Mouse (Mus musculus) large intestine, adult 2 months (tissue): ENCODE results near the gene Hoxa11. TPM values are rescaled to one million over a fixed set of nuclear protein-coding genes. Genes with fewer than 3 reads are reported as not detected.

Experiments used
- DNase-seq: peaks from one replicate; pipeline ENCODE4 v3.0.0-alpha.2; 2012; ENCODE audit warnings: low read depth, low spot score
- WGBS: fragments of 180-500 bp; shearing (Covaris S2); methylation state at CpG from one replicate; pipeline ENCODE4 v1.1.7; 2018; 5-methylcytosine and 5-hydroxymethylcytosine counted together
- polyA plus RNA-seq: library from polyadenylated mRNA; depleted of rRNA; stranded (reverse); fragments of >200 nt; gene quantifications from 2 replicates; pipeline ENCODE4 v1.2.3, GENCODE M21; 2012

Gene Hoxa11
- polyA plus RNA-seq, 1 experiment, result not detected

DNA sequence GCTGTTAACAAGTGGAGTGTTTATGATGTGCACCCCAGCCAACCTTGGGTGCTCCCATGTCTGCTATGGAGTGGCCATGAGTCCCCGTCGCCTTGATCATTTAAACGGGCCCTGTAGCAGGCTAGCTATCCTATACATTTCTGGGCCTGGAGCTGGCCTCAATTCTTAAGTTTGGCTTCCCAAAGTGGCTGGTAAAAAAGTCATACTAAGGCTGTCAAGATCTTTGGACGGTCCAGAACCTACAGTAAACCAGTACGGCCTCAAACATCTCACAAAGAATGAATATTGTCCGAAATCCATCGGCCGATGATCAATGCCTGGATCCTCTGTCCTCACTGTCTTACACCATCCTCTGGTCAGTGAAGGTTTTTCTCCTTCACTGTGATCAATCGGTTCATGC is 10.3 kb downstream of the Hoxa11 start:
- no peak for DNase-seq
- WGBS, result 33% methylated on average over 9 of the region's 9 CpGs

DNA sequence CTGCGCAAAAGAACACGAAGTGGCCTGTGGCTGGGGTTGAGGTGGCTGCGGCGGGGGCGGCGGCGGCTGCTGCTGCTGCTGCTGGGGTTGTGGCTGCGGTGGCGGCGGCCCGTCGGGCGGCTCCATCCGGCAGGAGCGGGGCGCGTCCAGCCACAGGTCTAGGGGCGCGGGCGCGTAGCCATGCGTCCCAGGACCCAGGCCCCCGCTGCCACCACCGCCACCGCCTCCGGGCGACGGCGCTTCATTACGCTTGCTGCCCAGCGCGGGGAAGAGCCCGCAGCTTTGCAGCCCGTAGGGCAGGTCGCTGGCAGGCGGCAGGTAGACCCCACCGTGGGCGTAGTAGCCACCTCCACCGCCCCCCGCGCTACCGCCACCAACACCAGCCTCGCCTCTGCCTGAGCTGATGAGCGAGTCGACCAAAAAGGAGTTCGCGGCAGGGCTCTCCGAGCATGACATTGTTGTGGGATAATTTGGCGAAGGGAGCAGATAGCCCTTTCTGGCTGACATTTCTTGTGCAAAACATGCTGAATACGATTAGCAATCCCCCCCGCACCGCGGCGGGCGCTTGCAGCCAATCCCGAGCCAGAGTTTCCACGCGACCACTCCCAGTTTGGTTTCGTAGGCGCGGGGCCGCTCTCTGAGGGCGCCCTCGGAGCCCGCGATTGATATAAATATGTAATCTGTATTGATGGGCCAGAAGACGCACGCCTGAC is 11.0 kb downstream of the Hoxa11 start:
- WGBS, result 2% methylated on average over 67 of the region's 68 CpGs
- DNase-seq, result no peak

DNA sequence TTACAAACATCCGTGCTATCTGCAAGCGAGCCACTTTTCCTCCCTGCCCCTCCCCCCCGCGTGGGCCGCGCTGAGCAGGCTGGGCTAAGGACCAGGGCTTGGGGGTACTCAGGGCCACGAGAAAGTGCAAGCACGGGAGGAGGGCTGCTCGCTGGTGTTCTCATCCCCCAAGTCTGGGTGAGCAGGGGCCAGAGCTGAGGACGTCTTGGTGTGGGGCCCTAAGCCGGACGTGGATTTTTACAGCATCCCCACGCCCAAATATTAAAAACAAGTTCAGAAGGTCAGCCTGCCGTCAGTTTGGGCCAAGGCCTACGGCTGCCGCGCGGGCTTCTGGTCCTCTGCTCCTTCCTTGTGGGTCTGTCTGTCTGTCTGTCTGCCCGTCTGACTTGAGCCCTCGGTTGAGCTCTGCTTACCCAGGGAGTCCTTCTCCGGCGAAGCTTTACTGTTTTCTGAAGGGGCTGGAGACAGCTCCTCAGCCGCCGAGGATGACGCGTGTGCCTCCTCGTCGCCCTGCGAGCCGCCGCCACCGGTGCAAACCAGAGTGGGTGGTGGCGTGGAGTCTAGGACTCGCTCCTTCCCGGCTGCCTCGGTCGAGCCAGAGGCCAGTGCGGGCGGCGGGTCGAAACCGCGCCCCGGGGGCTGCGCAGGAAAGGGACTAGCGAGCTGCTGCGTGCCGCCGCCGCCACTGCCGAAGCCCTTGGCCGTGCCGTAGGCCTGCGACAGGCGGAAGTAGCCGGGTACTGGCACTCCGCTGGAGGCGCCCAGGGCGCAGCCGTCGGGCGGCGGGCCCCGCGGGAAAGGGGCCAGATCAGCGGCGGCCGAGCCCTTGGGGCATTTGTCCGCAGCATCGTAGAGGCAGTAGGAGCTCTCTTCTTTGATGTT is 11.8 kb downstream of the Hoxa11 start:
- DNase-seq, result no peak
- 3% methylated on average over 70 of the region's 70 CpGs for WGBS

DNA sequence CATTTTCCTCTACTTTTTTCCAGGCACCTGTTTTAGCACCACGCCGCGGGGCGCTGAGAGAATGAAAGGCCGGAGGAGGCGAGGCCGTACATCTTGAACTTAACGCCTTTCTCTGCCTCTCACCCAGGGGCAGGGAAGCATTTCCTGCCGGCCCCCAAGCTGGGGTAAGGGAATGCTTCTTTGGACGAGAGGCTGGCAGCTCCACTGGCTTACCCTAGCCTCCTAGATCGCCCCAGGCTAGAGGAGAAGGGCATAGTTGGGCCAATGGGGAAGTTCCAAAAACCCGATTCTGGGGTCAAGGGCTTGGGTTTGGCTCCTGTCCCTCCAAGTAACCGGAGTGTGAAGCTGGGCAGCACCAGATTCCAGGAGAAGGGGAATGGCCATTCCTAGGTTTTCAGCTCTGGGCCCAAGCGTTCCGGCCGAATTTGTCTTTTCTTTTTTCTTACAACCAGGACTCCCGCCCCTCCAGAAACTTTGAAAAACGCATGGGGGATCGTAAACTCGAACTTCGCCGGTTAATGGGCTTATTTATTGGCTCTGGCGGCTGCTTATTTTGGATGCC is 12.5 kb downstream of the Hoxa11 start:
- DNase-seq, result no peak
- 5% methylated on average over 23 of the region's 23 CpGs for WGBS

DNA sequence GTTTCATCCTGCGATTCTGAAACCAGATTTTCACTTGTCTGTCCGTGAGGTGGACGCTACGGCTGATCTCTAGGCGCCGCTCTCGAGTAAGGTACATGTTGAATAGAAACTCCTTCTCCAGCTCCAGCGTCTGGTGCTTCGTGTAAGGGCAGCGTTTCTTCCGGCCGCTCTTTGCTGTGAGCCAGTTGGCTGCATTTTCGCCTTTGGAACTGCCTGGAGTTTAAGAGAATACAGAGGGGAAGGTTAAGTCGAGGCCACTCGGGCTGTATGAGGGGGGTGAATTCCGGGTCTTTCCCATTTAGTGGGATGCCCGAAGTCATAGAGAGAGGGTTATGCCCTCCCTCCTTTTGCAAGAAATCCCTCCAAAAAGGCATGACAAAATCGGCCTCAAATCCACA is 13.0 kb downstream of the Hoxa11 start:
- WGBS, result under 1% methylated on average over 18 of the region's 18 CpGs

DNA sequence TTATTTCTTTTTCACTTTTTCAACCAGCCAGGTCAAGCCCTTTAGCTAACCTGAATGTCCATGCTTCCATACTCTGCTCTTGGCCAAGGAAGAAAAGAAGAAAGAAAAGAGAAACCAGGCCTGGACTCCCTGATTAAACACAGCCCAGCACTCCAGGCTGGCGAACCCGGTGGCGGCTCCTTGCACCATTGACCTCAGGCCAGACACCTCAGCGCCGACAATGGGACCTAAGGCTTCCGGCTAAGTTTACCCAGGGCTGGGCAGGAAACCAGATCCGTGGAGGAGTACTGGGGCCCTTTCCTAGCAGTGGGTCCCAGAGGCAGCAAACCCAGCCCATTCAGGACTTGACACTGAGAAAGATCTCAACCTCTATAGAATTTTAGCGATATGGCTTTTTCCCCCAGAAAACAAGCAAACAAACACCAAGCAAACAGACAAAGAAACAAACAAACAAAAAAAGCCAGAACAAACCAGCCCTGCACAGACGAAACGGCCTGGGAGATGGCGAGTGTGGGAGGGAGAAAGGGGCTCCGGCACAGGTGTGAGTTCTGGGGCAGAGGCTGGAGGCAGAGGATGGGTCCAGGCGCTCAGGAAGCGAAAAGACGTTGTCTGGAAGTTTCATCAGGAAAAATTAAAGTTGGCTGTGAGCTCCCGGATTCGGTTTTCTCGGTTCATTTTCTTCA is 13.6 kb downstream of the Hoxa11 start:
- DNase-seq, result no peak
- 4% methylated on average over 18 of the region's 18 CpGs for WGBS

More for the DNA sequence above, 13.0 kb downstream of the Hoxa11 start:
- no peak for DNase-seq

DNA sequence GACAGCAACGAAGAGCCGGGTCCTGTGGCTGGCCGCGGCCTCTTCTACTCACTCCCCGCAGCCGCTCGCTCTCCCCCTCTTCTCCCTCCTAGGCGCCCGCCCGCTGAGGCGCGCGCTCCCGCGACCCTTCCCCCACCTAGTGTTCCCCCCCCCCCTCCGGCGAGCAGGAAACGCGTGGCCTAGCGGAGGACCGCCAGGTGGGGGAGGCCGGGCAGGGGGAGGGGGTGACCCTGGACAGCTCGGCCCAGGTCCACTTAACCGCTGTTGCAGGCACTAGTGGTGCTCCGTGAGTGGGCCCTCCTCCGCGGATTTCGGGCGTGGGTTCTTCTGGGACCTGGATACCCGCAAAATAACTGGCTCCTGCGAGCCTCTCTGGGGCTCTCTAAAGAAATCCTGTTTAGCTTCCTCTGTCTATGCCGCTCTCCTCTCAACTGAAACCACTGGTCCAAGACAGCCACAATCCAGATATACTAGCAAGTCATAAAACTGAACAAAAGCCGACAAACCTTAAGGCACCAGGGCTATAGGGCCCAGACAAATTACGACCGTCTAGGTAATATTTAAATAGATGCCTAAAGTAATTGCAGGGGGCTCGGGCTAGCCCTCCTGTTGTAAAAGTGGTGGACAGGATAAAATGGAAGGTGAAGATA is 15.0 kb downstream of the Hoxa11 start, which contains the start of gene Hoxa9:
Gene Hoxa9, minus strand, starts transcription at position 574 of the 650 bp plus-strand sequence.
- no peak for DNase-seq
- 1% methylated on average over 32 of the region's 36 CpGs for WGBS

DNA sequence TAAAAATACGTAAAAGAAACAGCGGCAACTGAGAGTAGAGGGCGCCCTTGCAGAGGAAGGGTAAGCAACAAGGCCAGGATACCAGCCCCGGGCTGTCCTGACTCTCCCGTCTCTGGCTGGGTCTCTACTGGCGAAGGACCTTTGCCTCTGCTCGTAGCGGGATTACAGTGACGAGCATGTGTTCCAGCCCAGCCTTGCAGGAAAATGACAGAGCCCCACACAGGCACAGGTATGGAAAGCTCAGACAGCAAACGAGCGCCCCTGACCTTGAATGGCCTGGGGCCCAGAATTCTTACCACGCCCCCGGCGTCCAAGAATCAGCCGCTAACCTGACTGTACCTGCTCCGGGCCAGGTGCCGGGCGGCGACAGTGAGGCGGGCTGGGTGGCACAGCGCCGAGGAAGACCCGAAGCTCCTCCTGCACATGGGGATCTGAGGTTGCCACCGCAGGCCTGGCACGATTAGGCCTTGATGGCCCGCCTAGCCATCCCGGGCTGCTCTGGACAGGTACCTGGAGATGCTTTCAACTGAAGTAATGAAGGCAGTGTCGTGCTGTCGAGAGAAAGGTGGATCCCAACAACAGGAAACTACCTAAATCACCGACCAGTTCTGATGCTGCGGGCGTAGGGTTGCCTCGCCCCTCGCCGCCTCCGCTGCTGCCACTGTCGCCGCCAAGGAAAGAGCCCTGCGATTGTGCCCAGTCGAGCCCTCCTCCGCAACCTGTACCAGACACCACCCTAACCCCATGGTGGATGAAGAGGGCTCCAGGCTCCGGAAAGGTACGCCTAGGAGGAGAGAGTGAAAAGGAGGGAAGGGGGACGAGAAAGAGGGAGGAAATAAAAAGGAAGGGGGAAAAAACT is 15.8 kb downstream of the Hoxa11 start:
- 4% methylated on average over 44 of the region's 44 CpGs for WGBS
- DNase-seq, result no peak

DNA sequence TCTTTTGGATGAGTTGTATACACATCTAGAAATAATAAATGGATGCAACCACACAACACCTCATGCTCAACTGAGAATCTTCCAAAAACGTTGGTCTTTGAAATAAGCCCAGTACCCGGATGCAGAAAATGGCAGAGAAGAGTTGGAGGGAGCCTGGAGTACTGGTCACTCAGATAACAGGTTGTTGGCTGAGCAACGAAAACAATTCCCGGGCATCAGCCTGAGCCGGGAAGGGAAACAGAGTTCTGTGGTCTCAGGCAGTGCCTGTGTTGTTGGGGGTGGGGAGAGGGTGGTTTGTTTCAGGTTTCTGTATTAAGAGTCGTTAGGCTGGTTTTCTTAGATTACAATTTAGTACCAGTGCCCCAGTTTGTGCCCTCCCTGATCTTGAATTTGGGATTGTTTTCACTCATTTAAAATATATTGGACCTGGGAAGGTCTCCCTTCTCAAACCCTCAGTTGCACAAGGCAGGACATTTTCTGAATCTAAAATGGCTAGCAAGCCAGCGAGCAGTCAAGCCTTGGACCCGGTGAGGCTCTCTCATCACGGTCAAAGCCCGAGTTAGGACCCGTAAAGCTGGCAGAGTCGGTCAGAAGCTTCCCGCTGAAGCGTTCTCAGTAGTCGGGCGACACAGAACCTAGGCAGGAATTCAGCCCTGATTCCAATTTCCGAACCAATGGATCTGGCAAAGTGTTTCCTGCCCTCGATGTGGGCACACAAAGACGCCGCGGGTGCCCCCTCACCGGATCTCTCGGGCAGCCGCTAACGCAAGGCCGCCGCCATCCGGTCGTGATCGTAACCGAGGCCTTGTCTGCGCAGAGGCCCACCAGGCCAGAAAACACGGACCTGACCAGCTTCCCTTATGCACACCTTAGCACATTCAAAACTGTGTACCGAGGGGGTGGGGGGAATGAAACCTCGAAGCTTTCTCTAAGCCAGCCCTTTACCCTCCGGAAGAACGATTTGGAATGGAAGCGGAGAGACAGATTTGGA is 16.8 kb downstream of the Hoxa11 start:
- 2% methylated on average over 38 of the region's 38 CpGs for WGBS
- no peak for DNase-seq

DNA sequence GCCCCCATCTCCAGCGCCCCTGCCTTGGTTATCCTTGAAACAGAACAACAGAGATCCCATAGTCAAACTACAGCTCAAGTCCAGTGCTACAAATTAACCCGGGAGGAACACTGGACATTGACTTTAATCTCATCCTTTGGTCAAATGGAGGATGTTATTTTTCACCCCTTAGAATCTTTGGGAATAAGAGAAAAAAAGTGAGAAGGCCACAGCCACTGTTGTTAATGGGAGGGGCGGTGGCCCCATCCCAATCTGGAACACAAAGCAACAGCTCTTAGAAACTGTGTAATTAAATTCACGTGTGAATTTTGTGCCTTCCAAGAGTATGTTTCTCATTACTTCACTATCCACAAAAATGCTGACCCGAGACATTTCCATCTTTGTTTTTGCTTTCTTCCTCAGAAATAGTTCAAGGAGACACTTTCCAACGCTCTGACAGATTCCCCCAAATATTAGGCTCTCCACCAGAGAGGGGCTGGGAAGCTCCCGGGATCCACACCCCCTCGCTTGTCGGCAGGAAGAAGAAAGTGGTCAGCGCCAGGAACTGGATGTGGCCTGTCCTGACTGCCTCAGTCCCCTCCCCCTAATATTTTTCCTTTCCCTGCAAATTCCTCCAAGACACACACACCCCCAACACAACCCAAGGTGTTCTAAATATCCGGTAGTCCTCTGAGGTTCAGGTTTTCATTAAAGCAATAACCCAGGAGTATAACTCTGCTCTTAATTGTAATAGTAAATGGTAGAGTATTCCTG is 18.0 kb downstream of the Hoxa11 start:
- no peak for DNase-seq
- 14% methylated on average over 11 of the region's 11 CpGs for WGBS

DNA sequence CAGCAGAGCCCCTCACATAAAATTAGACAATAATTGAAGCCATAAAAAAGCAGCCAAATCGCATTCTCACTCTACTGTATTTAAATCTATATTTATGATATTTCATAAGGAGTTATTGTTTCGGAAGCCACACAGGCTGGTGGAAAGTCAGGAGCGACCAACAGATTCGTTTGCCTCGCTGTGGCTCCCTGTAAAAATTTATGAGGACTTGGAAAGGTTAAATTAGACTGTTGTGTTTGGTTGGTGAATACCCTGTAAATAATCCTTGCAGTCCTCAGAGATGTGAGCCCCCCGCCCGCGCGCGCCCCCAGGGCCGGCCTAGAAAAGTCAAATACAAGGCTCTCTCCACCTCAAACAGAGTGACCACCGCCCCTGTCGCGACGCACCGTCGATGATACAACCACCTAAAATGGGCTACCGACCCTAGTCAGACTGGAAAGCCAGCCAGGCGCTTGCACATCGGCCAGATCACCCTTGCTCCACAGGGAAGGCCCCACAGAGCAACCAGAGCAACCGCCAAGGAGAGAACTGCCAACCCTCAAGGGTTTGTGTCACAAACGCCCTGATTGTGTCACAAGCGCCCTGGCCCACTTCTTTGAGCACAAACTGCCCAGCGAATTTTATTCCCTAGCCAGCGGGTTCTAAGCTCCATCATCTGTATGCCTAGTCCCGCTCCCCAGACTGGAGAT is 18.9 kb downstream of the Hoxa11 start:
- DNase-seq, result no peak
- WGBS, result 7% methylated on average over 26 of the region's 26 CpGs

DNA sequence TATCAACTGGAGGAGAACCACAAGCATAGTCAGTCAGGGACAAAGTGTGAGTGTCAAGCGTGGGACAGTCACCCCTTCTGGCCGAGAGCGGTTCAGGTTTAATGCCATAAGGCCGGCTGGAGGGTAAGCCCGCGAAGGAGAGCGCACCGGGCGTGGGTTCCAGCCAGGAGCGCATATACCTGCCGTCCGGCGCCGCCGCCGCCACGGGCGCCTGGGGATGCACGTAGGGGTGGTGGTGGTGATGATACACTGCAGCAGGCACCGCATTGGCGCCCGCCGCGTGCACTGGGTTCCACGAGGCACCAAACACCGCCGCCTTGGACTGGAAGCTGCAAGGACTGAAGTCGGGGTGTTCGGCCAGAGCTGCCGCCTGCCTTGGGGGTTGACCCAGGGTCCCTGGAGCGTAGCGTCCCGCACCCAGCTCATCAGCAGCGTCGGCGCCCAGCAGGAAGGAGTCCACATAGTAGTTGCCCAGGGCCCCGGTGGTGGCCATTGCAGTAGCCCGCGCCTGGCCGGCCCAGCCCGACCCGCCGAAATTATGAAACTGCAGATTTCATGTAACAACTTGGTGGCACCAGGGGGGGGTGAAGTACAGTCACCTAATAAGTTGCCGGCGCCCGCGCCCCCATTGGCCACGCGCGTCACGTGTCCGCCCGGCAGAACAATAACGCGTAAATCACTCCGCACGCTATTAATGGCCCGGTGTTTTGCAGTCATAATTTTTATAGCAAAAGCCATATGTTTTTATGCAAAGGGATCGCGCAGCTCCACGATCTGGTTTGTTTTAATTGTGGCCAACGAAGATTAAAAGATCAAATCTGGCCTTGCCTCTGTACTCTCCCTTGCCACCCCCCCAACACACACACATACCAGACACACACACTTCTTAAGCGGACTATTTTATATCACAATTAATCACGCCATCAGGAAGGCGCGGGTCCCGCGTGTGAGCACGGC is 19.7 kb downstream of the Hoxa11 start:
- DNase-seq, result no peak
- 2% methylated on average over 69 of the region's 69 CpGs for WGBS

DNA sequence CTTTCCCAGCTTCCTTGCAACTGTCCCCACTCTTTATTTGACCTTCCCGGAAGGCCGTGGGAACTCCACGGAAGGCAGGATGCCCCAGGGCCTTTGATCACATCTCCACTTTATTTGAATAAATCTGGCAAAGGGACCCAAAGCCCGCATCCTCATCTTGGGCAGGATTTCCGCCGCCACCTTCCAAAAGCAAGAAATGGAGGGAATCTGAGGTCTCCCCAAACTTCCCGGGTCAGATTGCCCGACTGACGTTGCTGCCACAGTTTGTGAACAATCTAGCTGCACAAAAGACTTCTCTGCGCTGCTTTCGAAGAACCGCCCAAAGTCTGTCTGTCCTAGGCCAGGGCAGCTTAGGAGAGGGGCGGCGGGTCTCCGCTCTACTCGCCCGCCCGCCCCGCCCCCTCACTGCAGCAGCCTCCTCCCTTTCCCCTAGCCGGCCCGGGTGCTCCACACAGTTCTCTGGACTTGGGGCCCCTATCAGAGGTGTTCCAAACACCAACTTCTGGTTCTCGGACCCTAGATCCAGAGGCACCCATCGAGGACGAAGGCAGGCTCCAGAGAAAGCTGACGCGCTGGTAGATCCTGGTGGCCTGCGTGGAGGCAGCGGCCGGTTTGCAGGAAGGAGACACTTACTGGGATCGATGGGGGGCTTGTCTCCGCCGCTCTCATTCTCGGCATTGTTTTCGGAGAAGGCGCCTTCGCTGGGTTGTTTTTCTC is 20.6 kb downstream of the Hoxa11 start:
- WGBS, result 7% methylated on average over 36 of the region's 36 CpGs
- no peak for DNase-seq

DNA sequence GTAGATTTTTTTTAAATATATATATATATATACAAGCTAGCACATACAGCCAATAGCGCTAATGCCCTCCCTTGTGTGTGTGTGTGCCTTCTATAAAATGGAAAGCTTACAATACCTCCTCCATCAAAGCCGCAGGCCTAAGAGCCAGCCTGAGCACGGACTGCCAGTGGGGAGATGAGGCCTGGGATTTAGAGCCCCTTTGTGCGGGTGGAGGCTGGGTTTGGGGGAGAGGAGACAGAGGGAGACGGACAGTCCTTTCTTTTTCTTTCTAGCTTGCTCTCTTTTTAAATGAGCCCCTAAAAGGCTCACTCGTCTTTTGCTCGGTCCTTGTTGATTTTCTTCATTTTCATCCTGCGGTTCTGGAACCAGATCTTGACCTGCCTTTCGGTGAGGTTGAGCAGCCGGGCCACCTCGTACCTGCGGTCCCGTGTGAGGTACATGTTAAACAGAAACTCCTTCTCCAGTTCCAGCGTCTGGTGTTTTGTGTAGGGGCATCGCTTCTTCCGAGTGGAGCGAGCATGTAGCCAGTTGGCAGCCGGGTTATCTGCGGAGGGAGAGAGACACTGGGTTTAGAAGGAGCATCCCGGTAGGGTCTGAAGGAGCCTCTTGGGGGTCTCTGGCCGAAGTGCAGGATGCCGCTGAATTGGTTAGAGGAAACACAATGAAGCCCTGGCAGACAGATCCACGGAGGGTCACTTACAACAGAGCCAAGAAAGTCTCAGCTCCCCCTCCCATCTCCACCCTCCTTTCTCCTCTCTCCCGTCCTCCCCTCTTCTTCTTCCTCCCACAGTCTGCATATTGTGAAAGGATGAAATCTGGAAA is 21.5 kb downstream of the Hoxa11 start:
- no peak for DNase-seq
- WGBS, result 13% methylated on average over 24 of the region's 24 CpGs
